Mouse (Mus musculus): ENCODE measurements around the gene Mtx1. TPM values are rescaled to one million over a fixed set of nuclear protein-coding genes. Genes with fewer than 3 reads are reported as not detected.
"Not testable (repeated sequence)": the region's sequence is repeated elsewhere in the genome, so short reads cannot be mapped to it uniquely, and the experiment has no call there.

The Mtx1 gene
- total RNA-seq, 2 experiments from 2014 or later: 100 to 102 TPM

DNA sequence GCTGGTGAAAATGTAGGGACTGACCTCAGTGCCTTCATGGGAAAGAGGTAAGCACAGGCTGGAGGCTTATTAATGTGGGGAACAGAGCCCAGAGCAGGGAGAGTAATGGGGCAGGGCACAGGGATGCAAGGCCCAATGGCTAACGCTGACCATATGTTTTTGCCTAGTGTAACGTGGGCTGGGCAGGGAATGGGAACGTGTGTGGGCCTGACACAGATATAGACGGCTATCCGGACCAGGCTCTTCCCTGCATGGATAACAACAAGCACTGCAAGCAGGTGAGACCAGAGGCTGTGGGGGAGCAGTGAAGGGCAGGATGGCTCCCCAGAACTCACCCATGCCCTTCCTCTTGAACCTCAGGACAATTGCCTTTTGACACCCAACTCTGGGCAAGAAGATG is 5.7 kb downstream of the Mtx1 start:
- no peak for TF ChIP-seq CTCF (conservative IDR thresholded peaks at IDR 0.05)
- H3K4me3 ChIP-seq: no peak overlapping the region
- no peak overlapping the region for H3K27ac ChIP-seq
- no peak for DNase-seq (ENCODE audit: low spot score in 2 of 2)

DNA sequence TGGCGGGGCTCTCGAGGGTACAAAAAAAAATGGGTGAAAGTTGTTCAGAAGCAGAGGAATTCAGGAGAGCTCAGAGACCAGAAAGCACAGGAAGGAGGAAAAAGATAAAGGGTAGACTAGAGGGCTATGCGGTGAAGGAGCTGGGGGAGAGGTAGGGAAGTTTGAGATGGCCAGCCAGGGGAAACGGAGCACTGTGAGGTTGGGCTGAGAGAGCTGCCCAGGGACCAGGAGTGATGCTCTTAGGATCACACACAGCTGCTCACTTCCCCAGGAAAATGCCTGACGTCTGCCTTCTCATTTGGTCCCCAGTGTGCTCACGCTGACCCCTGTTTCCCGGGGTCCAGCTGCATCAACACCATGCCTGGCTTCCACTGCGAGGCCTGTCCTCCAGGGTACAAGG is 7.3 kb downstream of the Mtx1 start:
- H3K4me3 ChIP-seq: no peak overlapping the region
- no peak overlapping the region for H3K27ac ChIP-seq
- no peak for TF ChIP-seq CTCF (conservative IDR thresholded peaks at IDR 0.05)
- DNase-seq (ENCODE audit: low spot score in 2 of 2): no peak

DNA sequence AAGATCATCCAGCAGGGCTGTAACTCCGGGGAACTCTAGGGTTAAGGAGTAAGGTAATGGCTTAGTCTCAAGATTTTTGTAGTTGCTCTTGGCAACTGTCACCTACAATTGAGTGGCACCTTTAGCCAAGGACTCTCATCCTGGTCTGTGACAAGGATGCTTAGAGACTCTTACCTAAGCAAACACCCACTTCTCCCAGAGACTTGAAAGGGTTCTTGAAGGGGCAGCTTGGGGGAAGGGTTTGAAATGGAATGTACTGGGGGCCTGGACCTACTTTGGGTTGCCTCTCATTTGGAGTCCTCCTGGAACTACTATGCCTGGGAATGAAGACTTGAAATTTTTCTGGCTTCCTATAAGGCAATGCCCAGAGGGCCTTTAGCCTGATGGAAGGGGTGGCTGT is 8.6 kb downstream of the Mtx1 start:
- Histone ChIP-seq H3K4me3 (no peak overlapping the region), H3K27ac (no peak overlapping the region)
- DNase-seq (ENCODE audit: low spot score in 2 of 2): no peak
- TF ChIP-seq CTCF (conservative IDR thresholded peaks at IDR 0.05): no peak

DNA sequence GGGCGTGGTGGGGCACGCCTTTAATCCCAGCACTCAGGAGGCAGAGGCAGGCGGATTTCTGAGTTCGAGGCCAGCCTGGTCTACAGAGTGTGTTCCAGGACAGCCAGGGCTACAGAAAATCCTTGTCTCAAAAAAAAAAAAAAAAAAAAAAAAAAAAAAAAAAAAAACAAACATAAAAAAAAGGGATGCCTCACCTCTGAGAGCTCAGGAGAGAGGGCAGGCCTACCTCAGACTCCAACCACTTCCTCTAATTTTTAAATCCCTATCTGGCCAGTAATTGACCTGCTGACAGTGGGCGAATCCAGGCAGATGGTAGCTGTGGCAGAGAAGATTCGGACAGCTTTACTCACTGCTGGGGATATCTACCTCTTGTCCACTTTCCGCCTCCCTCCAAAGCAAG is 10.5 kb downstream of the Mtx1 start:
- not testable (repeated sequence) for H3K27ac ChIP-seq, H3K4me3 ChIP-seq

DNA sequence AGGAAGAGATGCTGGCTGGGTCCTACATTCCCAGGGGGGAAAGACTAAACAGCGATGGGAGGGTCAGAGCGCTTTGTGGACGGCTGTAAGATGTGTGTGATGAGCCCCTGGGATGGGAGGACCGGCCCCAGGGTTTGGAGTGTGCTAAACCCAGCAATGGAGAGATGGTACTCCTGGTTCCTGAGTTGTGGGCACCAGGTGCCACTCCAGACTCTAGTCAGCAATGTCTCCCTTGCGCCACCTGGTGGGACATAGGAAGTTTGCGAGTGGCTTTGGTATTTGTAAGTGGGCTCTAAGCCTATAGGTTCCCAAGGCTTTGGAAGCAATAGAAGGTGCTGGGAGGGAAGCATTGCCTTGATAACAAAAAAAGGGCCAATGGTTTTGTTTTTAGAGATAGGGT is 11.0 kb downstream of the Mtx1 start:
- TF ChIP-seq CTCF (conservative IDR thresholded peaks at IDR 0.05): peak; percentile 96
- Histone ChIP-seq H3K27ac (peak overlapping the region; percentile 97; the same call in 1 of the 2 replicates), H3K4me3 (peak overlapping the region; percentile 44; the same call in 1 of the 2 replicates)

More for the DNA sequence above, 10.5 kb downstream of the Mtx1 start:
- DNase-seq (ENCODE audit: low spot score in 2 of 2): not testable (repeated sequence)

DNA sequence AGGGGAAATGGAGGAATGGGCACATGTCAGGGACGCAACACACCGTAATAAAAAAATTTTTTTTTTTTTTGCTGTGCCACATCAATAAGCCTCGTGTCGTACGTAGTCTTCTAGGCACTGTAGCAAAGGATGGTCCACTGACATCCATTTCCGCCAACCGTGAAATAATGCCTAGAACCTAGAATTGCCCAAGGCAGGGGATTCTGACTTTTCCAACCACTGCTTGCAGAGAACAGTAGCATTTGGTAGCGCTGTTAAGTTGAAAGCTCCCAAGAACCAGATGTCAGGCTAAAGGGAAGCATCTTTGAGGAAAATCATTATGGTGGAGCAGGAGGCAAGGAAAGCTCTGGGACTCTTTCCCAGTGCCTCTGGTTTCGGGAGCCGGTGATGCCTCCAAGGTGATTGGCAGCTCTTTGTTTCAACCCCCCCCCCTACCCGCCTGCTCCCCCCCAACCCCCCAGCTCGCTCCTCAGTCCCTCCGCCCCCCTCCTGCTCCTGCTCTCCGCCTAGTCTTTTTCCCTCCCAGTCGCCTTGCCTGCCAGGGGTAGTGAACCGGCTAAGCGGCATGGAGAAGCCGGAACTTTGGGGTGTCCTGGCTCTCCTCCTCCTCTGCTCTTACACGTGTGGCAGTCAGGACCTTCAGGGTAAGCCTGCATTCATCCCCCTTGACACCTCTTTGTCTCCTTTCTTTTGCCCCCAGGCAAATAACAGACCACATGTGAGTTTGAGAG is 12.0 kb downstream of the Mtx1 start, which contains the start of gene Thbs3:
Gene Thbs3 (plus strand): TSS at position 500 of the 731 bp plus-strand sequence.
- H3K27ac ChIP-seq: peak within 1 kb of the TSS; percentile 97
- no peak for TF ChIP-seq CTCF (conservative IDR thresholded peaks at IDR 0.05)
- no peak for DNase-seq (ENCODE audit: low spot score in 2 of 2)
- peak within 1 kb of the TSS; percentile 83 for H3K4me3 ChIP-seq

More for the DNA sequence above, 11.0 kb downstream of the Mtx1 start:
- peak; percentile 81 to 82 for DNase-seq (ENCODE audit: low spot score in 2 of 2)

DNA sequence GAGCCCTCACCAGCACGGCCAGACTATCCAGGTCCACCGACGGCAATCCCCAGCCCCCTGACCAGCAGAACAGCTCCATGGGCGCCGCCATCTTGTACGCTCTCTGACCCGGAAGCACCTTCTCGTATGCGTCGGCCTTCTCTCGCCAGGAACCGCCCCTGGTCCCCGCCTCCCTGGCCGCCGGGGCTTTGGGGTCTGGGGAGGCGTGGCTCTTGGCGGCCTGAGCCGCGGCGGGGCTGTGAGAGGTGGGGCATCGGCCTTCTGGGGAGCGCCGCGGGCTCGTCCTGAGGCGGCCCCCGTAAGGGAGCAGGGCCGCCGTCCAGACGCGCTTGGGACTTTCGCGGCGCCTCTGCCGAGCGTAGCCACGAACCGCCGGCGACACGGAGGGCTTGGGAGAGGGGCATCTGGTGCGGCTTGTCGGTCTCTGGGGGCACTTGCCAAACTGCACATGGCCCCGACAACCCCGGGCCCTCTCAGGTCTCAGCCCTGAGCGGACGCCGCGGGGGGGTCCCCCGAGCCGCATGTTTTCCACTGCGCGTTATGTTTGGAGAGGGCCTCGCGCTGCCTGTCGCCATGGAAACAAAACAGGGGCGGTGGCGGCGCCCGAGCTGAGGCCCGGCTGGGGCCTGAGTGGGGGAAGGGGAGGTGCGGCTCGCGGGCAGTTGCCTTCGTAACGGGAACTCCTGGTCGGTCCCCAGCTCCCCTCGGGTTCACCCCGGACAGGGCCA is 12.9 kb downstream of the Mtx1 start:
- no peak for TF ChIP-seq CTCF (conservative IDR thresholded peaks at IDR 0.05)
- H3K4me3 ChIP-seq: peak overlapping the region; percentile 83

DNA sequence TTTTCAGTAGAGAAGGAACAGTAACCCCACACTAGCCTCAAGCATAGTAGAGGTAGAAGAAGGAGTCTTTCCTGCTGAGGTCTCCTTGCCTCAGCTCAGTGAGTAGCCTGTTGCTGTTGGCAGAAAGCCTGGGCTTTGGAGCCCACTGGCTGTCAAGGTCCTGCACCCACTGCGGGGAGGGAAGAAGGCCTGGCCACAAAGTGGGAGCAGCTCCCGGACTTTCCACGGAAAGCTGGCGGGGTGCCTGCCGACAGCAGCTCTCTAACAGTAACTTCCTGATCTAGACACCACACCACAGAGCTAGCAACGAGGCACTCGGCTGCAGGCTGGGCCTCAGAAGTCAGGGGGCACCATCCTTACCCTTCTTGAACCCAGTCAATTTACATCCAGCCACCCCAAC is 16.2 kb downstream of the Mtx1 start:
- DNase-seq (ENCODE audit: low spot score in 2 of 2): no peak
- no peak for TF ChIP-seq CTCF (conservative IDR thresholded peaks at IDR 0.05)
- no peak overlapping the region for H3K27ac ChIP-seq
- H3K4me3 ChIP-seq: no peak overlapping the region

More for the DNA sequence above, 12.9 kb downstream of the Mtx1 start:
- peak overlapping the region; percentile 97 for H3K27ac ChIP-seq
- DNase-seq (ENCODE audit: low spot score in 2 of 2): peak; percentile 88 to 92

DNA sequence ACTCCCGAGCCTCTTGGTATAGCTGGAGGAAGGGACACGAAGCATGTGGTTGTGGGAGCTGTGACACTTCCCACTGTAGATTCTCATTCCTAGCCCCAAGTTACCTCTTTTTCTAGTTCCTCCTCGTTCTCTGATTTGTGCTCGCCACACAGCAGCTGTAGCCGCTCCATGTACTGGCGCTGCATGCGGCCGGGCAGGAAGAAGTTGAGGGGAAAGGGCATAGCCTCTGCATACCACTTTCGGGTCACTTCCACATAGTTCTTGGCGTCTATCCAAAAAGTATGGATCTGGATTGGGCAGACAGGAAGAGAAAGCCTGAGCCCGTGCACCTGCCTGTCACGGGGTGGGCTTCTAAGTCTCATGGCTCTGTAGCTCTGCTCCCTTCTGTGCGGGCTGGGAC is 16.7 kb downstream of the Mtx1 start:
- no peak overlapping the region for H3K27ac ChIP-seq

DNA sequence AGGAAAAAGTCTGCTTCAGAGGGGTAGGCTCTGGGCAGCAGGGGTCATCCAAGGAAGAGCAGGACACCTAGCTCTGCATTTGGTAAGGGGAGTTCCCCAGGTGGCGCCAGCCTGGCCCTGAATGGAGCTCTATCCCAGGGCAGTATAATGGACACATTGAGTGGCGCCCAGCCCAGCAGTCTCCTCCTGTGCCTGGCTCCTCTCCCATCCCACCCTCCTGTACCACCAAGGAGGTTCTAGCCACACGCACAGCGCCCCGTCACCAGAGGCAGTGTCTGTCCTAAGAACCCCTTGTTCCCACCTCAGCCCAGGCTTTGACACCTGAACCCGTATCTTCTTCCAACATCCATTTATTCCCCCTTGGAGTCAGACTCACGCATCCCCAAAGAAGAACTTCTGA is 17.2 kb downstream of the Mtx1 start:
- DNase-seq (ENCODE audit: low spot score in 2 of 2): no peak
- no peak for TF ChIP-seq CTCF (conservative IDR thresholded peaks at IDR 0.05)
- no peak overlapping the region for H3K4me3 ChIP-seq
- no peak overlapping the region for H3K27ac ChIP-seq

More for the DNA sequence above, 16.7 kb downstream of the Mtx1 start:
- no peak for TF ChIP-seq CTCF (conservative IDR thresholded peaks at IDR 0.05)
- H3K4me3 ChIP-seq: no peak overlapping the region
- no peak for DNase-seq (ENCODE audit: low spot score in 2 of 2)

DNA sequence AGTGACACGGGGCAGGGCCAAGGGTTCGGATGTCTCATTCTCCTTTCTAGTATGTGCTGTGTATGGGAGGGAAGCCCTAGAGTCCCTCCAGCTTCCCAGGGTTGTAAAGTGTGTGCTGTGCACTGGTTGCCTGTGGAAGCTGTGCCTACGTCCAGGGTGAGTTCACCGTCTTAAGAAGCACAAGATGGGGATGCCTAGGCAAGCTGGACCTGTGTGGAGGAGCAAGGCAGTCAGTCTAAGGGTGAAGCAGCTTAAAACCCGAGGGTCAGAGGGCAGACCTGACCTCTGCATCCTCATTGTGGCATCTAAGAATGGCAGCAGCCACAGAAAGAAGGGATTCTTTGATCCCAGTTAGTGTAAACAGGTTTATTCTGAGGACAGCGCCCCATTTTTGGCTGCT is 18.2 kb downstream of the Mtx1 start:
- no peak for DNase-seq (ENCODE audit: low spot score in 2 of 2)
- Histone ChIP-seq H3K27ac (no peak overlapping the region), H3K4me3 (no peak overlapping the region)
- TF ChIP-seq CTCF (conservative IDR thresholded peaks at IDR 0.05): no peak

DNA sequence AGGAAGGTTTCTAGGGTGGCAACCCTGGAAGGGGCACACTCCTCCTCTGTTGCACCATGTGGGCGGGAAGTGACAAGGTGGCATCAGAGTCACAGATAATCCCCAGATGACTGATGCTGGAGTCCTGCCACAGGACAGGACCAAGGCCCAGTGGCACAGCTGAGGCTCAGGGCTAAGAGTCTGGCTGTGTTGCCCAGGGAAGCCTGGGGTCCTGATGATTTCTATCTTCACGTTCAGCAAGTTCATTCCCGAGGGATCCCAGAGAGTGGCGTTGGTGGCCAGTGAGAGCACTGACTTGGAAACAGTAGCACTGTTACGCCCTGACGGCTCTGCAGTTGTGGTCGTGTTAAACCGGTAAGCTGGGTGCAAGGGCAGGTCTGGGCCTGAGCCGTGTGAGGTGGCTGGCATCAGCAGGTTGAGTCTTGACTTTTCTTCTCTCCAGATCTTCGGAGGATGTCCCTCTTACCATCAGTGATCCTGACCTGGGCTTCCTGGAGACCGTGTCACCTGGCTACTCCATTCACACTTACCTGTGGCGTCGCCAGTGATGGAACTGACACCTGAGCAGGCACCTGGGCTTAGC is 18.7 kb downstream of the Mtx1 start:
- no peak overlapping the region for H3K4me3 ChIP-seq
- no peak for DNase-seq (ENCODE audit: low spot score in 2 of 2)
- TF ChIP-seq CTCF (conservative IDR thresholded peaks at IDR 0.05): no peak
- no peak overlapping the region for H3K27ac ChIP-seq

DNA sequence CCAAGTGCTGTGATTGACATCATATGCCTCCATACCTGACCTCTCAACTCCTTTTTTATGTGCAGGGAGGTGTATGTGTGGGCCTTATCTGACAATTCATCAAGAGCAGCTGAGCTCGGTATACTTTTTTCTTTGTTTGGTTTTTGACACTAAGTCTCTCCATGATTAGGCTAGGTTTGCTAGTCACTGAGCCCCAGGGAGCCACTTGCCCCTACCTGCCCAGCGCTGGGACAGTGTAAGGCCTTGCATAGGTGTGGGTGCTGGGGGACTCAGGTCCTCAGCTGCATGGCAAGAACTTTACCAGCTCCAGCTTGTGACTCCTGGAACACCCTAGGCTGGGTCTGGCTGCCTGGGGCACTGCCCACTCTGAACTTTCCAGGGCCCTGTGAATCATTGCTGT is 20.2 kb downstream of the Mtx1 start:
- DNase-seq (ENCODE audit: low spot score in 2 of 2): no peak
- Histone ChIP-seq H3K27ac (no peak overlapping the region), H3K4me3 (no peak overlapping the region)
- TF ChIP-seq CTCF (conservative IDR thresholded peaks at IDR 0.05): no peak
